Mouse (Mus musculus): Measurements from ENCODE around the gene Glrx. TPM values are rescaled to one million over a fixed set of nuclear protein-coding genes. Genes with fewer than 3 reads are reported as not detected.

Glrx gene
- polyA plus RNA-seq, 1 experiment from 2014 or later: 24.3 TPM

DNA sequence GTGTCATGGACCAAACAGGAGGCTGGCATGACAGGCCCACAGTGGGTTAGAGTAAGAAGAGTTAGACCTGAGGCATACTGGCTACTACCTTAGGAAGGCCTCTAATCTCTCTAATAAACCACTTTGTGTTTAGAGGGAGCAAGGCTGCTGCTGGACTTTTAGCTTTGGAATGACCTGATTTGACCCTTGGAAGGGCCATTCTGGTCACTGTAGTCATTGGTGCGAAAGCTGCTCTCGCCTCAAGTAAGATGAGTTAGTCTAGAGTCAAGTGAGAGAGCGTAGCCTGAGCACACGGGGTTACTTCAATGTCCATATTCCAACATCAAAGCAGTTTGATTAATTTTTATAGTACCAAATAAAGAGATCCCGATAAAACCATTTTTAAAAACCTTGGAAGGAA is 3.7 kb downstream of the Glrx start:
- no peaks in the 10 kb centered on the region for H3K9me3 ChIP-seq
- H3K27ac ChIP-seq (replicated peaks): no peak overlapping the region
- H3K36me3 ChIP-seq (replicated peaks): no peaks in the 10 kb centered on the region; the same call in 1 of the 2 replicates
- H3K4me3 ChIP-seq: no peak overlapping the region
- peaks cover 39% of the 10 kb centered on the region for H3K4me1 ChIP-seq
- H3K27me3 ChIP-seq (replicated peaks; ENCODE audit: low read depth, poor library complexity, severe bottlenecking): no peaks in the 10 kb centered on the region
- DNase-seq (ENCODE audit: low spot score): no peak
- 93% methylated on average over 5 of the region's 5 CpGs for WGBS

DNA sequence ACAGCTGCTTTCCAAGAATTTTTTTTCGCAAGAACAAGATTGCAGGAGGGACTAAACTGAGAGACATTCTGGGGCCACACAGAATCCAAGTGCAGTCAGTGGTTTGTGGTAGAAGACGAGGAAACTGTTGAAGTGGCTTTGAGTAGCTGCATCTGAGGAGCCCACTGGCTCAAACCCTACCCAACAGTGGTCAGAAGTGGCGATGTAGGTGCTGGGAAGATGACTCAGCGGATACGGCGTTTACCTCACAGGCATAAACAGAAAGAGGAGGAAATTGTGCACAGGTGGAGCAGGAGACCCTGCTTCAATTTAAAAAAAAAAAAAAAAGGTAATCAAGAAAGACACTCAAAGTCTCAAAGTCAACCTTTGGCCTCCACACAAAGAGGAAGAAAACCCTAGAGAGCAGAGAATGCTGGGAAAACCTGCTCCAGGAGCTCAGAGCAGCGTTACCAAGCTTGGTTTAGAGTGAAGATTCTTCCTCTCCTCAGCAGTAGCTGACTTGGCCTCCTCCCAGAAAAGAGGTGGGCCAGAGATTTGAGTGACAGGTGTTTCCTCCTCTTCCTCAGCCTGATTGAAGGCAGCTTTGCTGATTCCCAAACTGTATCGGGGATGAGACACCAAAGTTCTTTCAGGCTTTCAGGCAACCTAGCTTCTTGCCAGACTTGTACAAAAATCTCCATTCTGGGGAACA is 4.5 kb downstream of the Glrx start:
- H3K9me3 ChIP-seq: no peaks in the 10 kb centered on the region
- H3K27ac ChIP-seq (replicated peaks): no peak overlapping the region
- H3K4me3 ChIP-seq: no peak overlapping the region
- H3K27me3 ChIP-seq (replicated peaks; ENCODE audit: low read depth, poor library complexity, severe bottlenecking): no peaks in the 10 kb centered on the region
- whole genome bisulfite sequencing: 81% methylated on average over 8 of the region's 8 CpGs
- peaks cover 37% of the 10 kb centered on the region for H3K4me1 ChIP-seq
- no peak for DNase-seq (ENCODE audit: low spot score)
- H3K36me3 ChIP-seq (replicated peaks): no peaks in the 10 kb centered on the region; the same call in 1 of the 2 replicates

DNA sequence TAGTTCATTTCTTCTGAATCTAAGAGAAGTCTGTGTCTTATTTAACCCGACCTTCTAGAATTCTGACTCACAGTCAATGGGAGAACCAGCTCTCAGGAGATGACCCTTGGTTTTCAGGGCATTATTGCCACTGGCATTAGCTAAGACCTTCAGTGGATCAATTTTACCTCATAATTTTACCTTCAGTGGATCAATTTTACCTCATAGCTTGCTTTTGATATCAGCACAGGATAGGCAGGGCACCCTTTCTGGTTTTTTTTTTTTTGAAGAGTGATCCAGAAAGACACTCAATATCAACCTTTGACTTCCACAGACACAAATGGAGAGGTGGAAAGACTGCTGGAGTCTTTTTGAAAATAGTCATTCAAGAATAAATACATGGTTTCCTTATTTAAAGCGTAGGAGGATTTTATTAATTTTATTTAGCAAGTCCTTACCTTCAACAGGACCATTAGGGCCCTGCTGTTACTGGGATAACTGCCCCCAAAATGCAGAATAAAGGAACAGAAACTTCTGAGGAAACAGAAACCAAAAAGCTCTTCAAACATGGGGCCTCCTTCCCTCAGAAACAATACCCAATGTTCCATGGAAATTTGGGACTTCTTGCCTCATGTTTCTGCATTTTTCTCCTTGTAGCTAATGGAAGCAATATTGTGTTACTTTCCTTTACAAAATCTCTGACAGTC is 5.3 kb downstream of the Glrx start:
- Histone ChIP-seq H3K27me3 (replicated peaks; ENCODE audit: low read depth, poor library complexity, severe bottlenecking) (no peaks in the 10 kb centered on the region), H3K4me1 (peaks cover 33% of the 10 kb centered on the region), H3K9me3 (no peaks in the 10 kb centered on the region), H3K27ac (replicated peaks) (no peak overlapping the region), H3K36me3 (replicated peaks) (no peaks in the 10 kb centered on the region; the same call in 1 of the 2 replicates), H3K4me3 (no peak overlapping the region)
- 90% methylated on average over 2 of the region's 2 CpGs for WGBS
- DNase-seq (ENCODE audit: low spot score): no peak

DNA sequence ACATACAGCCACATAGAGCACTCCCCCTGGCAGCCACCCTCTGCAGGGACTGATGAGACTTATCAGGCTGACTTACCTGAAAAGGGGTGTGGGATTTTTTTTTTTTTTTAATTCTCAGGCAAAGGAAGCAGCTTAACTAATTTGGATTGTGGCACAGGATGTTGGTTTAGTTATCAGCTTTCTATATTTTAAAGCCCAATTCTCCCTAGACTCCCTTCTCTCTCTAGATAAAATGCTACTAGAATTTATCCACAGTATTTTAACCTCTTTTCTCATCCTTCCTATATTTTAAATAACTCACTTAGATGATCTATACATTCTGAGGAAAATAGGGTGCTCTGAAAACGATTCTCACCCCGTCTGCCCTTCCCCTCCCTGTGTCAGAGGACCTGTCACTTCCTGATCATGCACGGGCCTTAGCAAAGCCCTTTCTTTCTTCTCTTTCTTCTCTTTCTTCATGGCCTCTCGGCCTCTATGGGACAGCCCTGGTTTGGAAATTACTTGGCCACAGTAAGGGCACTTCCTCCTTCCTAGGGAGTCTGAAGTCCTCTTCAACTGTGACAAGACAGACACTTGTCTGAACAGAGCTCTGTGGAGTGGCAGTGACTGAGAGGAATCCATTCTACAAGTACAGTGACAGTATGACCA is 6.0 kb downstream of the Glrx start:
- no peak for DNase-seq (ENCODE audit: low spot score)
- Histone ChIP-seq H3K27ac (replicated peaks) (no peak overlapping the region), H3K36me3 (replicated peaks) (no peaks in the 10 kb centered on the region; the same call in 1 of the 2 replicates), H3K4me1 (peaks cover 26% of the 10 kb centered on the region), H3K4me3 (no peak overlapping the region), H3K27me3 (replicated peaks; ENCODE audit: low read depth, poor library complexity, severe bottlenecking) (no peaks in the 10 kb centered on the region), H3K9me3 (no peaks in the 10 kb centered on the region)
- 50% methylated on average over 4 of the region's 4 CpGs for WGBS

DNA sequence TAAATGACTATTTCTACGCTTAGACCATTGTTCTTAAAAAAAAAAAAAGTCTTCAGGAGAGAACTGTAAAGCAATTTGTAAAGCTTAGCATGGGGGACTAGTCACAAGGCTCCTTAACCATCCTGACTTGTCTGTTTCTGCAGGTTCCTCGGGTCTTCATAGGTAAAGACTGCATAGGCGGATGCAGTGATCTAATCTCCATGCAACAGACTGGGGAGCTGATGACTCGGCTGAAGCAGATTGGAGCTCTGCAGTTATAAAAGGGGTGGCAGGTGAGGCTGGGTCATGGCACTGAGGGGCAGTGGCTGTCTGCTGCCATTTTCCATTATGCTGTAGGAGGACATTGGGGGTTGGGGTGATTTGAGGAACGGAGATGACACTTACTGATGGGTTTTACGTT is 7.4 kb downstream of the Glrx start:
- Histone ChIP-seq H3K27ac (replicated peaks) (no peak overlapping the region), H3K9me3 (no peaks in the 10 kb centered on the region), H3K4me3 (no peak overlapping the region), H3K4me1 (0 out of 2 replicates have a peak, but pooled peaks cover 12% of the 10 kb centered on the region), H3K27me3 (replicated peaks; ENCODE audit: low read depth, poor library complexity, severe bottlenecking) (no peaks in the 10 kb centered on the region), H3K36me3 (replicated peaks) (no peaks in the 10 kb centered on the region; the same call in 1 of the 2 replicates)
- WGBS: 89% methylated on average over 6 of the region's 6 CpGs
- no peak for DNase-seq (ENCODE audit: low spot score)

DNA sequence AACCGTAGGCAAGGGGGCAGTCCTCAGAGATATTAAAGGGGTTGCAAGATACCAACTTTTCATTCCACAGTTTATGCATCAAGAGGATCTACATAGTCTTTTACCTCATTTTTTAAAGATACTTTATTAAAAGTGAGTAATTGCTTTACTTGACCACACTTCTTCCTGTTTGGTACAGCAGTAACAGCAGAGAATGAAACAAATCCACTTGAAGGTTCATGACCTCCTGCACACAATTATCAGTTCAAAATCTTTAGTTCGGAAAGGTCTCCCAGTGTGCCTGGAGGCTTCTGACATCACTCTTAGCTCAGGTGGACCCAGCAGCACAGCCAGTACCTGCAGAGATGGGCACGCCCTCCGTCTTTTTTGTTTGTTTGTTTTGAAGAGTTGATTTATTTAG is 12.4 kb downstream of the Glrx start:
- Histone ChIP-seq H3K36me3 (replicated peaks) (no peaks in the 10 kb centered on the region; the same call in 1 of the 2 replicates), H3K27me3 (replicated peaks; ENCODE audit: low read depth, poor library complexity, severe bottlenecking) (no peaks in the 10 kb centered on the region), H3K27ac (replicated peaks) (no peak overlapping the region), H3K4me3 (no peak overlapping the region), H3K4me1 (0 out of 2 replicates have a peak, but pooled peaks cover 6% of the 10 kb centered on the region), H3K9me3 (0 out of 2 replicates have a peak, but pooled peaks cover 1% of the 10 kb centered on the region)
- no peak for DNase-seq (ENCODE audit: low spot score)
- WGBS: 86% methylated on average over 4 of the region's 4 CpGs

DNA sequence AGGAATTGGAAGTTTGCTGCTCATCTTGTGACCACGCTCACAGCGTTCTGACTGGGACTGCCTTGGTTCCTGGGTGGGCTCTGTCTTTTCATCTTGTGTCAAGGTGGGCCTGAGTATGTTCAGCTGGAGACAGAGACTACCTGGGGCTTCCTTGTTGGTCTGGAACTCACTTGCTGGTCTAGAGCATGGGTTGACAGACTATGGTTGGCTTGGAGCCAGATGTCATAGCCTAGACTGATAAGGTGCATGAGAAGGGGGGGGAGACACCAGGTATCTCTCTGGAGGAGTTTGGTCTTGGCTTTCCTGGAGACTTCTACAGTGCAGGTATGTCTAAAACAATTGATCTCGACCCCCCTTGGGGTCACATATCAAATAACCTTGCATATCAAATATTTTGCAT is 13.4 kb downstream of the Glrx start:
- Histone ChIP-seq H3K4me1 (0 out of 2 replicates have a peak, but pooled peaks cover 6% of the 10 kb centered on the region), H3K4me3 (no peak overlapping the region), H3K27me3 (replicated peaks; ENCODE audit: low read depth, poor library complexity, severe bottlenecking) (no peaks in the 10 kb centered on the region), H3K27ac (replicated peaks) (no peak overlapping the region), H3K9me3 (0 out of 2 replicates have a peak, but pooled peaks cover 1% of the 10 kb centered on the region), H3K36me3 (replicated peaks) (no peaks in the 10 kb centered on the region)
- WGBS: 92% methylated on average over 3 of the region's 3 CpGs
- no peak for DNase-seq (ENCODE audit: low spot score)

DNA sequence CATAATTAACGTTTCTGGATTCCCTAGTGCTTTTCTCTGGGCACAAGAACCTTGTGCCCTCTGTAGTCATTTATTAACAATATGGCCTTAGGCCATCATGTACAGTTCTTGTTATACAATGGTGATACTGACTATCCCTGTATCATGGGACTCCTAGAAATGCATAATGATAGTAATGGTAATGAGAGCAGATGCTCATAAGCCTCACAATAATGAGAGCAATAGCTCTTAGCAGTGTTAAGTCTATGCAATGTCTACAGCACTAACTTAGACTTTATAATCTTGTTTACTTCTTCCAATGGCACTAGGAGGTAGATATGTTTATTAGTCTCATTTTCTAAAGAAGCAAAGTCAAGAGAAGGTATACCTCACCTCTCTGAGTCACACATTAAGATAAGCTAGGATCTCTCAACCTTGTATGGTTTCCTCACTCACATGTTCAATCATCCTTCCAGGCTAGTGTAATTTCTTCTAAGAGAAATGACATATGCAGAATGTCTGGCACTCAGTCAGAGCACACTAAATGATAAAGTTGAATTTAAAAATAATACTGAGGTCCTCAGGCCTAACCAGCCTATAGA is 19.7 kb downstream of the Glrx start:
- Histone ChIP-seq H3K4me1 (no peaks in the 10 kb centered on the region), H3K36me3 (replicated peaks) (no peaks in the 10 kb centered on the region; the same call in 1 of the 2 replicates), H3K9me3 (0 out of 2 replicates have a peak, but pooled peaks cover 1% of the 10 kb centered on the region), H3K27me3 (replicated peaks; ENCODE audit: low read depth, poor library complexity, severe bottlenecking) (no peaks in the 10 kb centered on the region), H3K27ac (replicated peaks) (no peak overlapping the region), H3K4me3 (no peak overlapping the region)
- 74% methylated on average over 1 of the region's 1 CpGs for WGBS
- no peak for DNase-seq (ENCODE audit: low spot score)

DNA sequence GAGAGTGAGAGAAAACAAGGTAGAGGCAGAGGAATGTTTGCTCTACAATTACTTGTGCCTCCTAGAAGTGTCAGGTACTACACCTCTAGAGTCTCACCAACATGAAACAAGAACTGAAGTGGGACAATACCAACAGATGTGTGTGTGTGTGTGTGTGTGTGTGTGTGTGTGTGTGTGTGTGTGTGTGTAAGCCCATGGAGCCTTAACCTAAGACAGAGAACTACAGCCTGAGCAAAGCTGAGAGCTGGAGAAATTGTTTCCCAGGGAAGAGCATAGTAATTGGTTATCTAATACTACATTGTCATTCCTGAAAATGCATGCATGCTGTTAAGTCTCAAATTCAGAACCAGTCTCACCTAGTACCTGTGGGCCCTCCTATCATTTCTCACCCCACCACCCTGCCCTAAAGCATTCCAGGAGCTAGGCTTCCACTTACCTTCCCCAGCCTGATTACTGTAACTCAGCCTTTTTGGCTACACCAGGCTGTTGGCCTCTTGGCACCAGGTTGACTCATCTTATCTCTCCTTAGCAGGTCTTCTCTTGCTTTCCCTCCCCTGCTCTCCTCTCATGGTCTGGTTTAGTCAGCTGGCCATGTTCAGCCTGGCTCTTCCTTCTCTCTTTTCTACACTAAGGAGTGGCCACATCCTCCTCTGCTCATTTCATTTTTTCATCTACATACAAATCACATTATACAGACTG is 26.0 kb downstream of the Glrx start:
- H3K9me3 ChIP-seq: no peaks in the 10 kb centered on the region
- no peak overlapping the region for H3K4me3 ChIP-seq
- H3K27ac ChIP-seq (replicated peaks): no peak overlapping the region
- H3K36me3 ChIP-seq (replicated peaks): peaks cover 50% of the 10 kb centered on the region
- H3K4me1 ChIP-seq: no peaks in the 10 kb centered on the region
- DNase-seq (ENCODE audit: low spot score): no peak
- no peaks in the 10 kb centered on the region for H3K27me3 ChIP-seq (replicated peaks; ENCODE audit: low read depth, poor library complexity, severe bottlenecking)

DNA sequence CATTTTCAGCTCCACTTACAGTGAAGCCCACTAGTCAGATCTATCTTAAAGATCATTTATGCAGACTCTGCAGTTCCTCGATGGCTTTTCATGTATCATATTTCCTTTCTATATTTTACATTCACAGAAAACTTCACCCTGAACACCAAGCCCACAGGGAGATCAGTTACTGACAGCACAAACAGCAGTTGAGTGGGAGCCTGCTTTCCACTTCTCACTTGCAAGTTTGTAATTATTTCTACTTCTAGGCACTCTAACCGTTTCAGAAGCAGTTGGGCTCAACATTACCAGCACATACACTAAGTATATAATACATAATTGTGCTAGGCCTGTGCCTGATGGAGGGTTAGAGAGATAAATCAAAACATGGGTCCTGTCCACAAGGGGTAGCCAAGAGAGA is 28.2 kb downstream of the Glrx start:
- Histone ChIP-seq H3K4me3 (no peak overlapping the region), H3K27me3 (replicated peaks; ENCODE audit: low read depth, poor library complexity, severe bottlenecking) (no peaks in the 10 kb centered on the region), H3K9me3 (no peaks in the 10 kb centered on the region), H3K36me3 (replicated peaks) (peaks cover 73% of the 10 kb centered on the region), H3K4me1 (no peaks in the 10 kb centered on the region), H3K27ac (replicated peaks) (no peak overlapping the region)
- no peak for DNase-seq (ENCODE audit: low spot score)
- 89% methylated on average over 2 of the region's 2 CpGs for WGBS

DNA sequence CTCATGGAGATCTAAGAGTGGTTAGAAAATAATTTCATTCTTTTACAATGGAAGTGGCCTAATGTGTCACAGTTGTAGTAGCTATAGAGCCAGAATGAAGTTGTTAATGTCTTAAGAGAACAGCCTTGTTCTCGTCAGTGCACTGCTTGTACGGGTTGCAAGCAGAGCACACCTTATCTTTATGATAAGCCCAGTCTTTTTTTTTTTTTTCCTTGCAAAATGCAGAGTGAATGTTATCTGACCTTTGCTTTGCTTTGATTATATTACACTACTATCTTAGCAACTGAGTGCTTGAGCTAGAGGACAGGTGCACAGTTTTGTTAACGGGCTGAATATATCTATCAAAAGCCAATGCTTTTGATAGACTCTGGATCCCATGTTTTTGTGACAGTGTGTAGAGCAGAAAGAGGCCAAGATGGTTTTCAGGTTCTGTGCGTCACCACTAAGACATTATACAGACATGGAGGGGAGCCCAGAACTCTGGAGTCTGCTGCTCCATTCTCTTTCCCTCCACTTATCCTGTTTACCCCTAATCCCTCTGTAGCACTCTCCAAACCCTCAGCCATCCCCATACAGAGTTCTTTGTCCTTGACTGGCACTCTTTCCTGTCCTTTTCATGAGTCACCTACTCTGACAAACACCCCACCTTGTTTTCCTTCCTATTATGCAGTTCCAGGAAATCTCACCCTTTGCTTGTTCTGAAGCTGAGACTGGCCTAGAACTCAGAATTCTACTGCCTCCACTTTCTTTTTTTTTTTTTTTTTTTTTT is 35.1 kb downstream of the Glrx start:
- no peaks in the 10 kb centered on the region for H3K27me3 ChIP-seq (replicated peaks; ENCODE audit: low read depth, poor library complexity, severe bottlenecking)
- 92% methylated on average over 4 of the region's 4 CpGs for whole genome bisulfite sequencing
- peaks cover 89% of the 10 kb centered on the region for H3K36me3 ChIP-seq (replicated peaks)

More for the DNA sequence above, 35.1 kb downstream of the Glrx start:
- no peaks in the 10 kb centered on the region for H3K9me3 ChIP-seq
- no peak overlapping the region for H3K27ac ChIP-seq (replicated peaks)
- H3K4me3 ChIP-seq: no peak overlapping the region
- no peak for DNase-seq (ENCODE audit: low spot score)
- H3K4me1 ChIP-seq: no peaks in the 10 kb centered on the region
